Mouse (Mus musculus) liver, postnatal 0 days (tissue): ENCODE data around the gene Gm37240.

ENCODE experiments used
- CTCF ChIP-seq: sonication (generic); IDR thresholded peaks from 2 replicates; pipeline ENCODE4 v1.5.1; 2016; ENCODE audit warnings: antibody characterized with exemption, low read depth
- EP300 ChIP-seq: IDR thresholded peaks from 2 replicates; pipeline ENCODE4 v1.6.1; 2016; ENCODE audit warnings: antibody characterized with exemption, low read depth, mild to moderate bottlenecking

- TF ChIP-seq CTCF (no peak), EP300 (no peak)
Measured at GRCm38 (mm10) chr3:84675710-84676109, 1211.6 kb downstream of the Gm37240 start.
